Mouse (Mus musculus) spleen, postnatal 4 days (tissue): ENCODE results near the gene Tnfrsf13b.
A peak's percentile ranks its signal among the peaks of the same experiment; 100 is the strongest.
"Not testable (repeated sequence)": the region's sequence is repeated elsewhere in the genome, so short reads cannot be mapped to it uniquely, and the experiment has no call there.

ENCODE experiments used
- DNase-seq, 2 experiments: peaks; one replicate each; pipeline ENCODE4 v3.0.0; 2022; ENCODE audit warnings: low spot score in 2 of 2

Gene Tnfrsf13b

GRCm38 (mm10) chr11:61127421-61128055, 983 bp downstream of the Tnfrsf13b start:
- no peak for DNase-seq

- no peak for DNase-seq
These were observed 2.8 kb downstream of the Tnfrsf13b start for GRCm38 (mm10) chr11:61129305-61129704.

- DNase-seq = not testable (repeated sequence)
These were observed 4.1 kb downstream of the Tnfrsf13b start for GRCm38 (mm10) chr11:61130646-61131045.

DNA sequence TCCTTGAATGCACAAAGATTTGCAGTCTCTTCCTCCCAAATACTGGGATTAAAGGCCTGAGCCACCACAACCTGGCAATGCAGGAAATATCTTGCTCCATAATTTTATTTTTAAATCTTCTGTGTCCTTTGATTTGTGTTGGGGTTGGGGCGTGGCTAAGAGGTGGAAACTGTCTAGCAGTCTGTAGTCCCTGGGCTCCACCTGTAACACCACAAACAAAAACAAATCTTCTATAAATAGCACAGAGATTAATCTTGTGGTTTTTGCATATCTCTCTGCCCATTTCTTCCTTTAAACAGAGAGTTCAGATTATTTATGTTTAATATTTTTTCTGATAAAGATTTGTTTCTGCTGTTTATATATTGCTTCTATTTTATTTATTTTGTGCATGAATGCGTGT, 6.4 kb downstream of the Tnfrsf13b start:
- no peak for DNase-seq

GRCm38 (mm10) chr11:61141693-61142092, 15.1 kb downstream of the Tnfrsf13b start:
- no peak for DNase-seq

DNA sequence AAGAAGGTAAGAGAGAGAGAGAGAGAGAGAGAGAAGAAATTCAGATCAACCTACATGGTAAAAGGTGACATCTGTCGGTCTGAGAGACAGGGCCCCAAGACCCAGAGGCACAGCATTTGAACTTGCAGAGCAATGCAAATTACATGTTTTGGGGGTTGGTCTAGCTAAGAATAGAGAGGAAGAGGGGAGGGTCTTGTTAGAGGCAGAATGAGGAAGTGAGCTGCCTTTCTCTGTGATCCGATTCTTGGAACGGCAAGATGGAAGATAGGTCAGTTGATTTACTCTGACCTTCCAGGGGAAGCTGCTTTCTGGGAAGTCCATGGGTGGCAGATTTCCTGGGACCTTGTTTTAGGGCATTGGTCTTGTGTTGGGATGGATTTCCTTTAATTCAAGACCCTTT, 15.7 kb downstream of the Tnfrsf13b start:
- peak in 1 of 2 experiments; percentile 32 for DNase-seq

DNA sequence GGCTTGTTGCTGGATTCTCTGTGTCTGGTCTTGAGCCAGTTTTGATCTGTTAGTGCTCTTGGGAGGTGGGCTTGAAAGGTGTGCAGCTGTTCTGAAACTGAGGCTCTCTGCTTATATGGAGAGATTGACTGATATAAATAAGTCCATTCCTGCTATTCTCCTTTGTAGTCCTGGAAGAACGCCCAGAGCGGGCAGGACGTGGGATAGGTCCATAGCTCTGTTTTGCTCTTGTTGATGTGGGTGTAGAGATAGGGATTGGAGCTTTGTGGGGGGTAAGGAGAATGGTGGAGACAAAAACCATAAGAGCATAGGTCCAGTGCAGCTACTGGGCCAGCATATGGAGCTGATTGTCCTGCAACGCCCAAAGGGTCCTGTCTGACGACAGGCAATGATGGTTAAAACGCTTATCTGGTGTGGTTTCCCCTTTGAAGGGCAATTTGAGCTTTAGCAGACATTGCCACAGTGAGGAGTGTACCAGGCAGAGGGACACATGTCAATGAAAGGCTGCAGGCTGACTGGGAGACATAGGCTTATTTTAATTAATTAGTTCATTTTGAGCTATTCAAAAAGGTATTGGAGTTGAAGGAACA, 16.5 kb downstream of the Tnfrsf13b start:
- DNase-seq = no peak

GRCm38 (mm10) chr11:61143564-61144469, 17.3 kb downstream of the Tnfrsf13b start:
- peak; percentile 50 to 74 for DNase-seq

DNA sequence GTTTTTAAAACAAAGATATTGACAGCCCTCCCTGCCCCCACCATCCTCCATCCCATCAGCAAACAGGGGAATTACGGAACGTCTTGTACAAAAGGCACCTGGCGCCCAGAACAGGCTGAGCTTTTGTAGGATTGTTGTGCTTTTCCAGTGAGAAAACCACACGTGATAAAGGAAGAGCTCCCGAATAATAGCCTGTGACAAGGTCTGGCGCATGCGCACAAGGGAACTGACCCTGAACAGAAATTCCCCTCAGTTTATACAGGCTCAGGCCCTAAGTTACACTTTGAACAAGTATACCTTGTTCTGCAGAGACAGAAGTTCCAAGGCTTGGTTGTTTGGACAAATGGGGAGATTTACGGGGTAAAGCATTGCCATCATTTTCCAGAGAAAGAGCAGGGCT, 19.0 kb downstream of the Tnfrsf13b start:
- DNase-seq = no peak

DNA sequence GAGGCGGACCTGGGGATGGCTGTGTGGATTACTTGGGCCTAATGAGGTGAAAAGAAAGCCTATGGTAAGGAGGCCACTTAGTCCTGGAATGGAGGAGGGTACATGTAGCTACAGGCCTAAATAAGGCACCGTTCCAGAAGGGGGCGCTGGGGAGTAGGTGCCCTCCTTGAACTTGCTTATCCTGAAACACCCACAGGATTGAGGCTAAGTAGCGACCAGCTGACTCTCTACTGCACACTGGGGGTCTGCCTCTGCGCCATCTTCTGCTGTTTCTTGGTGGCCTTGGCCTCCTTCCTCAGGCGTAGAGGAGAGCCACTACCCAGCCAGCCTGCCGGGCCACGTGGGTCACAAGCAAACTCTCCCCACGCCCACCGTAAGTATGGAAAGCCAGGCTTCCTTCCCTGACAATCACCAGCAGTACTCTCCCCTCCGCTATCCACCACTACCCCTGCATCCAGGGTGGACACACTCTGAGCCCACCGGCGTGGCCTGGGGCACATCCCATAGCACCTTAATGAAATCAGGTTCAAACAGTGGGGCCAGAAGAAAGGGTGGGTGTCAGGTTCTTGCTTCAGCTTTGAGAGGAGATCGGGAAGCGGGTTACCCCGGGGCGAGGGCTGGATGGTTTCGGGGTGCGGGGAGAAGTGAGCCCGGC, 20.2 kb downstream of the Tnfrsf13b start:
- peak; percentile 49 to 75 for DNase-seq

DNA sequence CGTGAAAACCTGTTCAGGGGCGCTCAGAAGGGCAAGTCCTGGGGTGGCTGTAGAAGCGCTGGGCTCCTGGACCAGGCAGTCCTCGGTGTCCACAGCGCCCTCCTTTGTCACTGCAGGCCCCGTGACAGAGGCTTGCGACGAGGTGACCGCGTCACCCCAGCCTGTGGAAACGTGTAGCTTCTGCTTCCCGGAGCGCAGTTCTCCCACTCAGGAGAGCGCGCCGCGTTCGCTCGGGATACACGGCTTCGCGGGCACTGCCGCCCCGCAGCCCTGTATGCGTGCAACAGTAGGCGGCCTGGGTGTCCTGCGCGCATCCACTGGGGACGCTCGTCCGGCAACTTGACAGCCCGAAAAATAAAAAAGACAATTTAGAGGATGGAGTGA, 20.7 kb downstream of the Tnfrsf13b start:
- DNase-seq = no peak

DNA sequence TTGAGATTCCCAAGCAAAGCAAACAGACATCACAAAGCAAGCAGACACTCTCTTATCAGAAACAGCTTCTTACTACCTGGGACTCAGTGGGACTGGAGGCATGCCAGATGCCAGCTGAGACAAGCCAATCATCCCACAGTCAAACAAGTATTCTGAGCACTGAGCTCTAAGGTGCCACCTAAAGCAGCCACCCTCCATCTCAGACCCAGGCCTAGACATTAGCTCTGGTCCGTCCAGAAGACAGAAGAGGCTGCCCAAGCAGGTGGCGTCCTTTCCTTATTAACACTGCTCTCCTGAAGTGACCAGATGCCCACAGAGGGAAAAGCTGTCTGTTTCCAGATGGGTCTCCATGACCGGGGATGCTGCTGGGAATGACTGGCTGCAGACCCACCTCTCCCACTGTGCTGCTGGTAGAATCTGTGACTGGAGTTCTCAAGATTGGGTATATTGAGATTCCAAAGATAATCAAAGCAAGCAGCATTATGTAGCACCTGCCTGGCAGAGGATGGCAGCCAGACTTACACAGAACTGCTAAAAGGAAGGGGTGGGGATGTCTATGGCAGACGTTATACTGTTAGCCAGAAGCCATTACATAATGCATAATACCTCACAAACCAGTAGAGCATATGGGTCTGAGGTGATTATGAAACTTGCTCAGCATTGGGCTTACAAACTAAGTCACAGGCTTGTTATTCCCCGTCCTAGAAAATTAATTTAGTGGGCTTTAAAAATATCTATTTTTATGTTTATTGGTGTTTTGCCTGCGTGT, 23.9 kb downstream of the Tnfrsf13b start:
- no peak for DNase-seq

- peak; percentile 65 to 80 for DNase-seq
These were observed 29.2 kb downstream of the Tnfrsf13b start for GRCm38 (mm10) chr11:61155727-61156126.

DNA sequence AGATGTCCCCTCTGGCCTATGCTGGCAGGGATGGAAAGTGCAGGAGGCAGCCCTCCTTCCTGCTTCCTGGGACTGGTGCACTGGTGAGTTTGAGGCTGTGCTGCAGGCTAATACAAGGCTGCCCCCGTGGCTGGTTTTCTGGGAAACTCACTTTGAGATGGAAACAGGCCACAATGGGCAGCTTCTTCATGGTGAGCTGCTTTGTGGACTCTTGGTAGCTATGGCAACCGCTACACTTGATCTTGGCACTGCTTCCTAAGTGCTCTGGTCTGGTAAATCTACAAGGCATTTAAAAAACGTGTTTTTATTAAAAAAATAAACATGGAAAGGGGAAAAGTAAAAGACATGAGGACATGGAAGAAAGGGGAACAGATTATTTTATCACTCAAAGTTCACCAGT, 31.6 kb downstream of the Tnfrsf13b start:
- DNase-seq = no peak

DNA sequence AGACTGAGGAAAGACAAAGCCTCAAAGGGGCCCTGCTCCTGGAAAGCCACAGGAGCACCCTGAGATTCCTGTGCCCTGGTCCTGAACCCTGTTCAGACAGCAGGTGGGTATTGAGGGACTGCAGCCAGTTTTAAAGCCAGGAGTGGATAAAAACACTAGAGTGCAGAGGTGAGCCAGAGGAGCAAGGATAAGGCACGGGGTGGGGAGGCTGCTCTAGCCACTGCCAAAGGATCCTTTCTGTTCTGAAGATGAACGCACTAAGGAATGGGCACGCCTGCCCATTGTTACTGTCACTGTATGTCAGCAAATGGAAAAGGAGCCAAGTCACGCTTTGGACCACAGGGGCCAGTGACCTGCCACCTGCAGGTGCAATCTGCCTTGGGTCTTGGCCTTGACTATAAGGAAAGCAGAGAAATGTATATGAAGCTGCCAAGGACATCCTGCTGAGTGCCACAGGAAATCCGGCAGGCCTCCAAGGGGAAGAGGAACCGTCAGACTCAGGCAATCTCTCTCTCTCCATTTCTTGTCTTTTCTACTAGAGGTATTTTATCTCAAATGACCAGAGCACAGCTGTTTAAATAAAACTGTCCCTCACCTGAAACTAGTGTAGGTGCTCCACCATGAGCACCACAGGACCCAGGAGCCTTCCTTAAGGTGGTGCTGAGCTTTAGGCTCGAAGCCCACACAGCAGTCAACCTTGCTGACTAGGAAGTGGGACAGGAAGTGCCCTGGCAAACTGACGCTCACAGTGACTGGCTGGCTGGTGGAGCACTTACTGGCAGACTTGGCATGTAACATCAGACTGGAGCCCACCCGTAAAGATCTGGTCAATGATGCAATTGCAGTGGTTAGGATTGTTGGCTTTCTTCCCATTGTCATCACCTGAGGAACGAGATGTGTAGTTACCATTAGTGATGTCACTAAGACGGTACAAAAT, 33.5 kb downstream of the Tnfrsf13b start:
- DNase-seq = no peak

GRCm38 (mm10) chr11:61161121-61161520, 34.6 kb downstream of the Tnfrsf13b start:
- no peak for DNase-seq

GRCm38 (mm10) chr11:61162776-61163175, 36.2 kb downstream of the Tnfrsf13b start:
- no peak for DNase-seq

GRCm38 (mm10) chr11:61163341-61163740, 36.8 kb downstream of the Tnfrsf13b start:
- no peak for DNase-seq

DNA sequence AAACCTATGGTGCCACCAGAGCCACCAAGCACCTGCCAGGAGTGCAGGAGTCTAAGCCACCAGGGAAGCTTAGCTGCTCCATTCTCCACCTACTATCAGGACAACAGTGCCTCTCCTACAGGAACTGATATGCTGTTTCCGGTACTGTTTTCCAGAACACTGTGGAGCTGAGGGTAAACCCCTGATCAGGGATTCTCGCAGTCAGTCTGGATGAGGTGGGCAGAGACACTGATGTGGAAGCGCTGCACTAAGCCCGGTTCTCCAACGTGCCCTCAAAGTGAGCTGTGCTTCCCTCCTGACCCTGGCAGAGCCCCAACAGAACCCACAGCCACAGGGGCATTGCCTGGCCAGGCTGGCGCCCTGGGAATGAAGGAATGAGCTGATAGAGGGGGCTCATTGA, 37.8 kb downstream of the Tnfrsf13b start:
- DNase-seq = no peak

- DNase-seq = no peak
These were observed 38.3 kb downstream of the Tnfrsf13b start for GRCm38 (mm10) chr11:61164881-61165280.
